Mouse (Mus musculus): Measurements from ENCODE around the gene Tnrc6b. TPM values are rescaled to one million over a fixed set of nuclear protein-coding genes. Genes with fewer than 3 reads are reported as not detected.
A peak's percentile ranks its signal among the peaks of the same experiment; 100 is the strongest.

Tnrc6b gene
- polyA plus RNA-seq, 1 experiment from 2014 or later: 62.5 TPM

GRCm38 (mm10) chr15:80977620-80978334 is 266.7 kb downstream of the Tnrc6b start, which contains the start of gene Sgsm3:
Sgsm3 (plus strand) TSS chr15:80977765.
- under 1% methylated on average over 47 of the region's 67 CpGs for WGBS
- Histone ChIP-seq H3K4me2 (peak within 1 kb of the TSS; percentile 78), H3K9me3 (no peaks in the 10 kb centered on the region), H3K27ac (peak within 1 kb of the TSS; percentile 56; the same call in 1 of the 2 replicates), H3K36me3 (replicated peaks) (no peaks in the 10 kb centered on the region), H3K27me3 (no peaks in the 10 kb centered on the region), H3K4me3 (replicated peaks) (peak within 1 kb of the TSS; percentile 88), H3K4me1 (peaks cover 9% of the 10 kb centered on the region), H3K9ac (peak within 1 kb of the TSS; percentile 75)
- ATAC-seq (ENCODE audit: low FRiP score): peak; percentile 95

DNA sequence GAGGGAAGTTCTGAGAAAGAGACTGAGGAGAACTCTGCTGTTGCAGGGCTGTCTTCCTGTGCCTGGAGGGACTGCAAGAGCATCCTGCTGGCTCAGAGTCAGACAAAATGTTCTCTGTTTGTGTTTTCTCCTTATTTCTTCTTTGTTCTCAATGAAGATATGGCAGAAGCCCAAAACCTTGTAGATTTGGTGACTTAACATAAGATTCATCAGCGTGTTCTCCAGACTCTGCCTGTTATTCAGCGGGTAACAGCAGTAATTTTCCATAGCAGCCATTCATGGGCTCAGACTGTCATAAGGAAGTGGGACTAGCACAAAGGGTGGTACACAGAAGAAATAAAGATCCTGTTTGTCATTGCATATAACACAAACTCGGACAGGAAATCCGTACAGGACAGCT is 268.5 kb downstream of the Tnrc6b start:
- Histone ChIP-seq H3K27ac (no peak overlapping the region), H3K27me3 (no peaks in the 10 kb centered on the region), H3K36me3 (replicated peaks) (no peaks in the 10 kb centered on the region), H3K4me1 (peaks cover 9% of the 10 kb centered on the region), H3K4me2 (no peak overlapping the region), H3K9me3 (no peaks in the 10 kb centered on the region), H3K4me3 (replicated peaks) (no peak overlapping the region), H3K9ac (no peak overlapping the region)
- whole genome bisulfite sequencing: 91% methylated on average over 4 of the region's 4 CpGs
- no peak for ATAC-seq (ENCODE audit: low FRiP score)

- H3K27me3 ChIP-seq: no peaks in the 10 kb centered on the region
- no peaks in the 10 kb centered on the region for H3K9me3 ChIP-seq
- WGBS: 91% methylated on average over 4 of the region's 4 CpGs
- H3K9ac ChIP-seq: no peak overlapping the region
- H3K36me3 ChIP-seq (replicated peaks): no peaks in the 10 kb centered on the region
- peaks cover 9% of the 10 kb centered on the region for H3K4me1 ChIP-seq
- H3K4me2 ChIP-seq: no peak overlapping the region
- no peak for ATAC-seq (ENCODE audit: low FRiP score)
- H3K27ac ChIP-seq: no peak overlapping the region
- H3K4me3 ChIP-seq (replicated peaks): no peak overlapping the region
These were observed 270.1 kb downstream of the Tnrc6b start for GRCm38 (mm10) chr15:80981176-80981575.

DNA sequence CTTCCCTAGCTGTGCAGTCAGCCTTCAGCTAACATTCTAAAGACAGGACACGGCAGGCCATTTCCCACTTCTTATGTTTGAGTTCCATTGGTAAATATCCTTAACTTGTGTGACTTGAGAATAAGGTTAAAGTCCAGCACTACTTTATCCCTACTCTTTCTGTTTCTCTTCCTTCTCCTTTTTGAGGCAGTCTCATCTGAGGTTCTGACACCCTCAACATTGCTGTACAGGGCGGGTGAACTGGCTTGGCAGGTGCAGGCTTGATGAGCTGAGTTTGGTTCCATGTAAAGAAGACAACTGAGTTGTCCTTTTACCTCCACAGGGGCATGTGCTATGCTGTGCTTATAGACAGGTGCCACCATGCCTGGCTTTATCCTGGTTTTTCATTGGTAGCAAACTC is 272.2 kb downstream of the Tnrc6b start:
- no peaks in the 10 kb centered on the region for H3K27me3 ChIP-seq
- WGBS: 82% methylated on average over 2 of the region's 2 CpGs
- no peak overlapping the region for H3K4me2 ChIP-seq
- H3K9me3 ChIP-seq: no peaks in the 10 kb centered on the region
- H3K36me3 ChIP-seq (replicated peaks): no peaks in the 10 kb centered on the region
- H3K27ac ChIP-seq: no peak overlapping the region
- ATAC-seq (ENCODE audit: low FRiP score): no peak
- H3K4me1 ChIP-seq: peaks cover 7% of the 10 kb centered on the region
- no peak overlapping the region for H3K4me3 ChIP-seq (replicated peaks)
- no peak overlapping the region for H3K9ac ChIP-seq

GRCm38 (mm10) chr15:80988331-80988730 is 277.2 kb downstream of the Tnrc6b start:
- H3K36me3 ChIP-seq (replicated peaks): no peaks in the 10 kb centered on the region
- H3K9ac ChIP-seq: no peak overlapping the region
- no peak overlapping the region for H3K4me3 ChIP-seq (replicated peaks)
- no peaks in the 10 kb centered on the region for H3K27me3 ChIP-seq
- H3K9me3 ChIP-seq: no peaks in the 10 kb centered on the region
- H3K4me2 ChIP-seq: no peak overlapping the region
- no peaks in the 10 kb centered on the region for H3K4me1 ChIP-seq
- WGBS: 68% methylated on average over 1 of the region's 1 CpGs
- no peak overlapping the region for H3K27ac ChIP-seq
- ATAC-seq (ENCODE audit: low FRiP score): no peak

DNA sequence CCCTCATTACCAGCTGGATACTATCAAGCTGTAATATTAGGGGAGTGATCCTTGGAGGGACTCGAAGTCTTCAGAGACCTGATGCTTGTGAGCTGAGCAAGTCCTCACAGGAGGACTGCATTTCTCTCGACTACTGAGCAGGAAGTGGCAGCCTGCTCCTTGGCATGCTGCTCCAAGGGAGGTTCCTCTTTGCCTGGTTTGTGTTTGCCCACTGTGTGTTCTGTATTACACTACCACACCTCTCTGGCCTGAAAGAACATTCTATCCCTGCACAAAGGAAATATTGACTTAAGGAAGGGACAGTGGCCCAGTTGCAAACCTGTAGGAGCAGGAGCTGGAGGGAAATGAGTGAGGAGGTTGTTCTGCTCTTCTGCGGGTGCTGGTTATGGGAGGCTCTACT is 278.6 kb downstream of the Tnrc6b start:
- Histone ChIP-seq H3K9ac (no peak overlapping the region), H3K36me3 (replicated peaks) (no peaks in the 10 kb centered on the region), H3K27me3 (no peaks in the 10 kb centered on the region), H3K27ac (no peak overlapping the region), H3K4me1 (no peaks in the 10 kb centered on the region), H3K4me3 (replicated peaks) (no peak overlapping the region), H3K9me3 (no peaks in the 10 kb centered on the region), H3K4me2 (no peak overlapping the region)
- no peak for ATAC-seq (ENCODE audit: low FRiP score)
- 78% methylated on average over 3 of the region's 3 CpGs for WGBS

Small RNA genes lying within 50 kb of the gene (microRNA-seq; reads per million reads assigned to microRNA genes)
- 24.3 reads per million, percentile 36 among the genes with 10 or more reads in this experiment for gene Mir5113

Other genes starting within 250 kb of the Tnrc6b start
- not detected in 2 replicates for gene Enthd1, start 146.2 kb upstream of the Tnrc6b start, polyA plus RNA-seq (2016; fragmentation: Nextera tagmentation; extraction: Ambion mirVana)
- gene Grap2, start 138.7 kb upstream of the Tnrc6b start, polyA plus RNA-seq (2016; fragmentation: Nextera tagmentation; extraction: Ambion mirVana): 1.8 and 2.8 TPM in 2 replicates
- gene Fam83f, start 39.5 kb upstream of the Tnrc6b start, polyA plus RNA-seq (2016; fragmentation: Nextera tagmentation; extraction: Ambion mirVana): 0.47 and 0.54 TPM in 2 replicates
- 140 and 160 TPM in 2 replicates for gene Adsl, start 237.2 kb downstream of the Tnrc6b start, polyA plus RNA-seq (2016; fragmentation: Nextera tagmentation; extraction: Ambion mirVana)